Mouse (Mus musculus) liver, adult 2 months (tissue): ENCODE results near the gene Maml2.

Source experiments
- CTCF ChIP-seq: fragments of 200-500 bp; IDR thresholded peaks from 2 replicates; pipeline ENCODE4 v1.5.1; 2011; ENCODE audit warnings: low read depth, low read length, control low read depth
- POLR2A ChIP-seq: fragments of 200-500 bp; IDR thresholded peaks from 2 replicates; pipeline ENCODE4 v1.6.1; 2011; ENCODE audit warnings: low read length, control low read depth; ENCODE audit not compliant: insufficient read depth; ENCODE audit errors: extremely low read depth

DNA sequence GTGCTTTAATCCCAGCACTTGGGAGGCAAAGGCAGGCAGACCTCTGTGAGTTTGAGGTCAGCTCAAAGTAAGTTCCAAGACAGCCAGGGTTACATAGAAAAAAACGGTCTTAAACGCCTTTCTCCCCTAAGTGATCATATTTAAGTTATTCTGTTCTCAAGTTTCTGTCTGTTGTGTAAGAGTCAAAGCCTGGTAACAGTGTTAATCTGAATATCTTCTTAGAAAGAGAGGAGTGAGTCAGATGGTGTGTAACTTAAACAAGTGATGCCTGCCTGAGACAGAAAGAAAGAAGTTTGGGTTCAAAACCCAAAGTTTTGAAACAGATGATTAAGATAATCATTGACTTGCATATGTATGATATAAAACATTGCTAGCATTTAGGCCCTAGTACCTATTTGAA lies 218.2 kb downstream of the Maml2 start:
- TF ChIP-seq CTCF, result no peak
- no peak for TF ChIP-seq POLR2A
